Mouse (Mus musculus): Measurements from ENCODE around the gene Gm4871. TPM values are rescaled to one million over a fixed set of nuclear protein-coding genes. Genes with fewer than 3 reads are reported as not detected.

Gene Gm4871
- total RNA-seq, 2 experiments from 2014 or later, result not detected

DNA sequence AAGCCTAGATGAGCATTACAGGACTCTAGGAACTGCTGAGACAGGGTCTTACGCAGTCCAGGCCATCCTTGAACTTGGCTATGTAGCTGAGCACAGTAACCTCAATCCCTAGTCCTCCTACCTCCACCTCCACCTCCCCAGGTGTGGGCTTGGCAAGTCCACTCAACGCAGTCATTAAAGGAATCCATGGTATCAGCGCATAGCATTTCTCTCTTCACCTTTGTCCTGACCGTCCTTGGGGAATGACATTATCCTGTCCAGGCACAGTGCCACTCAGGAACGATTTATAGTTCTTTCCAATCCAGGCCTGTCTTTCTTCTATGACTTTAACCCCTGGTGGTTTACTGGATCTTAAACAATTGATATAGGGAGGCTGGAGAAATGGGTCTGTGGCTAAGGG lies 42.1 kb downstream of the Gm4871 start:
- no peak for DNase-seq

DNA sequence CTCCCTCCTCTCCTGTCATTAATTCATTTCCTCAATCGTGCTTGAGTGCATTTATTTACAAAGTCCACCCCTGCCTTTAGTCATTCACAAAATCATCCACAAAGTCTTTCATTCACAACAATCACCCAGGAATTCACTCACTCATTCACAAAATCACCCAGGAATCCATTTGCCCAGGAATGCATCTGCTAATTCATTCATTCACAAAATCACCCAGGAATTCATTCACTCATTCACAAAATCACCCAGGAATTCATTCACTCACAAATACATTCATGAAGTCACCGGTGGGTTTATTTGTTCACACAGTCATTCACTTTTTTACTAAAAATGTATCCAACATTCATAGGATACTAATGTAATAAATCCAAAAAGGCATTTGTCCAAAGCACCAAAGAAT lies 42.5 kb downstream of the Gm4871 start:
- no peak for DNase-seq

DNA sequence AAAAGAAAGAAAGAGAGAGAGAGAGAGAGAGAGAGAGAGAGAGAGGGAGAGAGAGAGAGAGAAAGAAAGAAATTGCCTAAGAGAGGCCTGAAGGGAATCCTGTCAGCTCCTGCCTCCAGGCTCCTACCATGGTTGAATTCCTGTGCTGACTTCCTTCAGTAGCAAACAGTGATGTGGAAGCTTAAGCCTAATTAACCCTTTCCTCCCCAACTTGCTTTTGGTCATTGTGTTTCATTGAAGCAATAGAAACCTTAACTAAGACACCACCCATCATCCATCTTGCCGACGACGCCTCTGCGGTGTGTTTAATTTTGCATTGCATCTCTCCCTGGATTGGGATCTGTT lies 43.5 kb downstream of the Gm4871 start:
- DNase-seq, result no peak

DNA sequence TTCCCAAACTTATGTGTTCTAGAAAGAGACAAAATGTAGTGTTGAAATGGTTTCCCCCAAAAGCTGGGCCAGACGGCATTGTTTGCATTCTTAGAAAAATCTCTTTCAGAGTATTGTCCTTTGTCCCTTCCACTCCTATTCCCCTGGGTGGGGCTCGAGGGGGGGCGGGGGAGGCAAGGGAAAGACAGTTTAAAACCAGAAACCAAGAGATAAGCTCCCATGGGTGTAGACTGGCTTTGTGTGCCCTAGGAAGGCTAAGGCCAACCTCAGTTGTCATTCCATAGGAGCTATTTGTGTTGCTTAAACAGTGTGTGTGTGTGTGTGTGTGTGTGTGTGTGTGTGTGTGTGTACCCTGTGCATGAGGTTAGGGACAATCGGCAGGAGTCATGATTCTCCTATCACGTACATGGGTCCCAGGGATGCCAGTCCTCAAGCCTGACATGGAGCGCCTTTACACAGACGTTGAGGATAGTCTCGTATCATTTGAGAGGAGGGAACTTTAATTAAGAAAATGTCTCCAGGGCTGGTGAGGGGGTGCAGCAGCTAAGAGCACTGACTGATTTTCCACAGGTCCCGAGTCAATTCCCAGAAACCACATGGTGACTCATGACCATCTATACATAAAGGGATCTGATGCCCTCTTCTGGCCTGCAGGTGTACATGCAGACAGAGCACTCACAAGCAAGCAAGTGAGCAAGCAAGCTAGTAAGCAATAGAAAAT lies 44.1 kb downstream of the Gm4871 start:
- DNase-seq, result no peak

DNA sequence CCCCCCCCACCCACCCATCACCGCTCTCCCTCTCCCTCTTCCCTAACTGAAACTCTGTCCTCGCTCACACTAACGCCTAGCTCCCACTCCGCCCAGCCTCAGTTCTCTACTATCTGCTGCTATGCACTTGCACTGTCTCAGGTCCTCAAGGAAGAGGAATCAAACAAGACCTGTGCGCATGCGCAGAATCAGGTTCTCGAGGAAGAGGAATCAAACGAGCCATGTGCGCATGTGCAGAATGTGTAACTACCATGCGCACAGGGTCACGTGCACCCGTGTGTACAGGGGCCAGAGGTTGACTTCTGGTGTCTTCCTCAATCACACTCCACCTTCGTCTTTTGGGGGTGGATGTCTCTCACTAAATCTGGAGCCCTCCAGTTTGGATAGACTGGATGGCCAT lies 45.0 kb downstream of the Gm4871 start:
- DNase-seq, result no peak

DNA sequence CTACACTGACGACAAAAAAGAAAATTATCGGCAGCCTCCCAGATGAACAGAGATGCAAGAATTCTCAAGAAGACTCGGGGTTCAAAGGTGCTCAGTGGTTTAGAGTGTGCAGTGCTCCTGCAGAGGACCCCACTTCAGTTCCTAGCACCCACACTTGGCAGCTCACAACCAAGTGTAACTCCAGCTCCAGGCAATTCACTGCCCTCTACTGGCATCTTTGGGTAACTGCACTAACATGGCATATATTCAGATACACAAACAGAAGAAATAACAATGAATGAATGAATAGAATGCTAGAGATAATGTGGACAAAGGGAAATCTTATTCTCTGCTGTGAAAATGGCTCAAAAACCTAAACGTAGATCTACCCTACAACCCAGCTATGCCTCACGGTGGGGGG lies 47.7 kb downstream of the Gm4871 start:
- DNase-seq, result no peak

DNA sequence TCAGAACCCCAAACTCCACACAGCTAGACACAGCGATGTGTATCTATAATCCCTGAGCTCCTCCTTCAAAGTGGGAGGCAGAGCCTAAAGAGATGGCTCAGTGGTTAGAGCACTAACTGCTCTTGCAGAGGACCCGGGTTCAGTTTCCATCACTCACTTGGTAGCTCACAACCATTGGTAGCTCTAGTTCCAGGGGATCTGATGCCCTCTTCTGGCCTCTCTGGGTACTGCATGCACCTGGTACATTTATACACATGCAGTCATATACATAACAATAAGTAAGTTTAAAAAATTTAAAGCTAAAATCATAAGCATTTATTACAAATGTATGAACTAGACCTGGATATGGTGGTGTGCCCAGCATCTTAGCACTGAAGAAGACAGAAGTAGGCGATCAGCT lies 49.3 kb downstream of the Gm4871 start:
- DNase-seq, result no peak

Other genes starting within 250 kb of the Gm4871 start
- 10 to 100 TPM; 11.5 to 12.6 TPM for gene Smurf1, start 66.9 kb downstream of the Gm4871 start, total RNA-seq (2021)
- not detected for gene 1700018F24Rik, start 10.2 kb upstream of the Gm4871 start, total RNA-seq (2021)
- gene Arpc1a, start 51.1 kb upstream of the Gm4871 start, total RNA-seq (2021), result 10 to 100 TPM; 26.6 to 32.2 TPM
- not detected for gene Kpna7, start 51.3 kb upstream of the Gm4871 start, total RNA-seq (2021)
- 10 to 100 TPM; 32.4 to 46.8 TPM for gene Arpc1b, start 81.5 kb upstream of the Gm4871 start, total RNA-seq (2021)
- gene Pdap1, start 107.5 kb upstream of the Gm4871 start, total RNA-seq (2021), result 10 to 100 TPM; 50.0 to 50.6 TPM
- 10 to 100 TPM; 48.4 to 53.7 TPM for gene Bud31, start 107.6 kb upstream of the Gm4871 start, total RNA-seq (2021)
- 10 to 100 TPM; 11.3 to 11.4 TPM for gene Ptcd1, start 134.4 kb upstream of the Gm4871 start, total RNA-seq (2021)
- gene Cpsf4, start 134.5 kb upstream of the Gm4871 start, total RNA-seq (2021), result 1 to 10 TPM; 6.7 to 7.2 TPM
- gene Atp5j2, start 159.3 kb upstream of the Gm4871 start, total RNA-seq (2021), result 100 to 1,000 TPM; 674 to 757 TPM
- gene Zkscan14, start 169.1 kb upstream of the Gm4871 start, total RNA-seq (2021), result 1 to 10 TPM; 7.8 to 9.7 TPM
- 1 to 10 TPM; 6.7 to 6.9 TPM for gene Zkscan5, start 171.8 kb upstream of the Gm4871 start, total RNA-seq (2021)
- gene Zfp655, start 199.0 kb upstream of the Gm4871 start, total RNA-seq (2021), result 10 to 100 TPM; 10.9 to 12.6 TPM
- 1 to 10 TPM; 6.8 to 7.0 TPM for gene Zscan25, start 247.7 kb upstream of the Gm4871 start, total RNA-seq (2021)

All from gastrocnemius, postnatal 25 days (tissue).